Mouse (Mus musculus) WW6 (cell line): Measurements from ENCODE around the gene Thsd4.

Experiments
- DNase-seq: peaks from one replicate; pipeline ENCODE4 v3.0.0-alpha.2; 2013; ENCODE audit warnings: low read depth, low spot score

Gene Thsd4

DNA sequence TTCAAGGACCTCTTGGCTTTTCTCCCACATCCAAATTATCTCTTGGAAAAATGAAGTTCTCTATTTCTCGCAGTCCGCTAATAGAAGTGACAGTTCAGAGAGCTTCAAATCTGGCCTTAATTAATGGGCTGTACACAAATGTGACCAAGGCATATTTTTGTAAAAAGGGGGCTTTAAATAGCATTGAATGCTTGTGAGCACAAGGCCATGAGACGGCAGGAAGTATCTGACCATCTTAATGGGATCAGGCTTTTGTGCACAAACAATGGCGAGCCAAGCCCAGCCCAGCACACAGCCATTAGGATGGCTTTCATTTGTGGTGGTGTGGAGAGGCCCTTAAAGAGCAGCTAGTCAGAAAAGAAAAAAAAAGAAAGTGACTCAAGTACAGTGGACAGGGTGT lies 445.4 kb downstream of the Thsd4 start:
- DNase-seq: no peak

DNA sequence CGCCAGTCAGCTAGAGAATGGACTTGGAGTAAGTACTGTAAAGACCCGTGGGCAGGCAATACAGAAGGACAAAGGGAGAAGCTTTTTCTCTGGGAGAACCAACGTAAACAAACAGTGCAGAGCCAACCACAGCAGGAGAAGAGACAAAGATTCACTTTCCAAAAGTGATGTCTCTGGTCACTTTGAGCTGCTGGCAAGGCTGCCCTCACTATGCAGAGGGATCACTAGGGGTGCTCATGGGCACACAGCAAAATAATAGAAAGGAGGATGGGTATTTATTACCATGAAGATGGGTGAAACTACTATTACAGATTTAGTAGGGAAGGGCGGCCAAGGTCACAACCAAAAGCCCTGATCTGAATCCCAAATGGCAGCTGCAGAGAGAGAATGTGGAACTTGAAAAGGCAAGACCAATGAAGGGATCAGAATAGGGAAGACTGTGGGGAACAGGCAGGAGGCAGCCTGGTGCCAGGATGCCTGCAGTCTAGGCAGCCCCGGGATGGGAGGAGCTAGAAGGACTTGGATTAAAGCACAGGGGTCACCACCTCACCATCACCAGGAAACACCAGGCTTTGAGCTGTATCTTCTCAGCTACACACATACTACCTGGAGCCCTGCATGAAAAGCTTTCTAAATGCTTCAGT lies 450.1 kb downstream of the Thsd4 start:
- no peak for DNase-seq

DNA sequence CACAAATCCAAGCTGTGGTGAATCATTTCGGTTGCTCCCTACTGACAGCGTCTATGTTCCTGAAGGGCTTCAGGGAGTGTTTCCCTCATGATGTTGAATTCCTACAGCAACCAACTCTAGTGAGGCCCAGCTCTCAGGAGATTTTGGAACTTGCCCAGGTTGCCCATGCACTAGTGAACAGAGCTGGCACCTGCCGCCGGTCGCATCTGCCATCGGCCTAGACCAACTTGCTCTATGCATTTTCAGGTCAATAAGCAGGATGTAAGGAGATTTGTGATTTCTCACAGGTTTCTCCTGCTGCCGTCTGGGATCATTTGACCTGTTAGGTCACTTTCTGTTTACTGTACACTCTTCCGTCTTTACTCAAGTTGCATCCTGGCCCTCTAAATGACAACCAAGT lies 454.6 kb downstream of the Thsd4 start:
- no peak for DNase-seq

DNA sequence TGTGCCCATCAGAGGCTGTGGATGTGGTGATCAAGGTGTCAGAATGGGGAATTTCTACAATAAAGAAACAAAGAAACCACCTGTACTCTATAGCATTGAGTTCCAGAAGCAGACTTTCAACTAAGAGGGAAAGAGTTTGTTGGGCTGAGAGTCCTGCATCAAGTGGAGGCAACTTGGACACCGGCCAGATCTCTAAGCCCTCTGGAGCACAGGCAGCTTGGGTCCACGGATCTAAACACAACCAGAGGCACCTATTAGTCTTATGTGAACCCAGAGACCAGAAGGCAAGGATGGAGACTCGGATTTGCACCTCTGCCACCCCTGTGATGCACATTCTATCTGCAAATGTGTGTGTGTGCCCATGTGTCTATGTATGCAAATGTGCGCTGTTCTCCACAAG lies 456.7 kb downstream of the Thsd4 start:
- DNase-seq: no peak

DNA sequence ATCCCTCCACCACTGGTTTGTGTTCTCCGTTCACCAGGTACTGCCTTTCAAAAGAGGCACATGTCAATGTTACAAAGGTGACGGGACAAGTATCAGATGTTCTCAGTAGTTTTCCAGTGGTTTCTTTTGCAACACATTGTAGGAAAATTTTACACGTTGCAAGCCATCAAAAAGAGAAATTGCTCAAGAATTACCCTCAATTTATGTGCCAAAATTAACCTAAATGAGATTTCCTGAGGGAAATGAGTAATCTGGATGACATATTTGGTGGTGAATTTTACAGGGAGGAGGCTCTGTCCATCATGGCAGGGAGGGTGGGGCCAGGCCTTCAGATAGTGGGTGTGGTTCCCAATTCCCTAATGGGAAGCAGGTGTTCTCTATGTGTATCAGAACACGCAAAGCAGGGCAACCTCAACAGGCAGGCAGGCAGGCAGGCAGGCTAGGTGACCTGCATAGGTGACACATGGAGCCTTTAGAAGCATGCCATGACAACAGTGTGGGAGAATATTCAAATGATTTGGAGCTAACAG lies 458.6 kb downstream of the Thsd4 start:
- DNase-seq: no peak

DNA sequence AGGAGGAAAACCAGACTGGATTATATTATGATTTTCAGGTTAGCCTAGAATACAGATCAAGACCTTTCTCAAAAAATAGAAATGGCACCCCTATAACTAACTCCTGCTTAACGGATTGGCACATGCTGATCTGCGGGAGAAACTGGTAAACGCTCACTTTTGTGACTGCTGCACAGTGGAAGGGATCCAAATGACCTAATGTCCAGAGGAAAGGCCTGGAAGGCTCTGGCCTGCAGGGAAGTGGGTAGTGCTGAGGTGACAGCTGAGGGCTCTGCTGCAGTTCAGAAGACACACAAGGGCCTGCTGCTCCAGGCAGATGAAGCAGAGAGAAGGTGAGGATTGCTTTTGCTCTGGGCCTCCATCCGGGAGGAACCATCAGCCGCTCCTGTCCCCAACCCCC lies 465.7 kb downstream of the Thsd4 start:
- DNase-seq: no peak

DNA sequence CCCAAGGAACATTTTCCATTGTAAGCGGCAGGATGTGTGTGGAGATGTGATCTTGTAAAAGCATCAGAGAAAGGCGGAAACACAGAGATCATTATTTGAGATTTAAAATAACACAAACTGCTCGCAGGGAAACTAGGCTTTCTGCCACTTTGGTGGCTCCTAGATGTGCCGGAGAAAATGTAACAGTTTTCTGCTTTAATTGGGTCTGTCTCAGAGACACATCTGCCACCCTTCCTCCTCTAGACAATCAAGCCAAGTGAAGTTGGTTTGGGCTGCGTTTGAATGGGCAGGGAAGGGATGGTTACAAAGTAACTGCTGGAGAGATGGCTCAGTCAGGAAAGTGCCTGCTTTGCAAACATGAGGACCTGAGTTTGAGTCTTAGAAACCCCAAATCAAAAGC lies 466.9 kb downstream of the Thsd4 start:
- DNase-seq: no peak

DNA sequence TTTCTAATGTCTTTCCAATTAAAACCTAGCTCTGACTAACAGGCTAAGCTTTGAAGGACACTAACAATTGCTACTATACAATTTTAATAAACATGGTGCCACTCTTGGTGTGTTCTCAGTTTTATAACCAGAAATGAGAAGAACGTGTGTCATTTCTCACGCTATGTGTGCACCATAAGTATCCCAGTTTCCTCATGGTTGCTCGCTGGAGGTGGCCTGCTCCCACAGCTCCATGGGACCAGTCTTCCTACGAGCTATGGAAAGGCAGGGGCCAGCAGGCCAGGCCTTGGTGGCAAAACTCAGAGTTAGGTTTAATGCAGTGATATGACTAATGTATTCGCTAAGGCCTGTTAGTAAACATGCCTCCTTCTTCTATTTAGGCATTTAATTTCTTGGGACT lies 468.7 kb downstream of the Thsd4 start:
- no peak for DNase-seq

DNA sequence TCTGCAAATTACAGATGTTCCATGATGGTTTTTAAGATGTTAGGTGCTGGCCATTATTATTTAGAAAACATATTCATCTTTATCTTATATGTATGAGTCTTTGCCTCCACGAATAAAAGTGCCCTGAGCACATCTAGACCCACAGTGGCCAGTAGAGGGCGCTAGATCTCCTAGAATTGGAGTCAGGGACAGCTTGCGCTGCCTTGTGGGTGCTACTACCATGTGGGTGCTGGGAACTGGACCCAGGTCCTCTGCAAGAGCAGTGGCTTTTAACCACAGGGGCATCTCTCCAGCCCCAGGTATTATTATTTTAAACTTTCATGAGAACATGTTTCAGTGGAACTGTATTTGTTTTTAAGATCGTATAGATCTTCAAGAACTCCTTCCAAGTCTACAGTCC lies 469.4 kb downstream of the Thsd4 start:
- DNase-seq: no peak

DNA sequence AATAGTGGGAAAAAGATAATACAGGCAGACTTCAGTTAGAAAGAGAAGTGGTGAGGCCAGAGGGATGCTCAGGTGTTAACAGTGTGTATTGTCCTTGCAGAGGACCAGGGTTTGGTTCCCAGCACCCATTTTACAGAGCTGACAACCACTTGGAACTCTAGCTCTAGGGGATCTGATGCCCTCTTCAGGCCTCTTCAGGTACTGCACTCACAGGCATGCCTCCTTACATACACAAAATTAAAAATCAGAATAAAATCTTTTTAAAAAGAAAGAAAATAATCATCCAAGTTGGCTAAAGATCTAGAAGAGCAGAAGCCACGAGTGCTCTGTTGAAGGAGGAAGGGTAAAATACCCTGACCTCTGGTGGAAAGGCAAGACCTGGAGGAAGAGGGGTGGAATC lies 478.7 kb downstream of the Thsd4 start:
- DNase-seq: no peak

DNA sequence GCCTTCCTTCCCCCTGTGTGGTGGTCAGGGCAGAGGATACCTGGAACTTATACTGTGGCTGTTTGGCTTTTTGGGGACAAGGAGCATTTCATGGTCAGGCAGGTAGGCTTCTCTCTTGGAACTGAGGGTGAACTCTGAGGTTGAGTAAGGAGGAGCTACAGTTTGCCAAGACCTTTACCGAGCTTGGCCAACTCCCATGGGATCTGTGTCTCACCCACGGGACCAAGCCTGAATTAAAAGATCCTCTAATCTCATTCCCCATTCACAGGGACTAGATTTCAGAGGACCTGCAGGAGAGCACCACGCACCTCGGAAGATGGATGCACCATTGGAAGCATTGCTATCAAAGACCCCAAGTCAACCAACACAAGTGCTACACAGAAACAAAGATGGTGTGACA lies 487.0 kb downstream of the Thsd4 start:
- no peak for DNase-seq

DNA sequence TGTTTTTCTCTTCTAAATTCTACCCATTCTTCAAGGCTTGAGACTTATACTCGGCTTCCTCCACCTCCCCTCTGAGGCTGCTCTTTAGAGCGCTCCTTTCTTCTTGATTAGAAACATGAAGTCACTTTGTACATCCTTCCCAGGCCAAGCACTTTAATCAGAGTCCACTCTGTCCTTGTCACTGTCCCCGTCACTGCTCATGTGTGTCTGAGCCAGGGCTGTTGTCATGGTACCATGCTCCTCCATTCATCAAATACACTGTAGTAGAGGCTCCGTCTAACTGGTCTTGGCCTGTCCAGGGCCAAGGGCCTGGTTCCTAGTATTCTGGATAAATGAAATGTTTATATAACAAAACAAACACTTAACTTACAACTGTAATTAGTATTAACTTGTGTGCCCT lies 494.6 kb downstream of the Thsd4 start:
- no peak for DNase-seq

DNA sequence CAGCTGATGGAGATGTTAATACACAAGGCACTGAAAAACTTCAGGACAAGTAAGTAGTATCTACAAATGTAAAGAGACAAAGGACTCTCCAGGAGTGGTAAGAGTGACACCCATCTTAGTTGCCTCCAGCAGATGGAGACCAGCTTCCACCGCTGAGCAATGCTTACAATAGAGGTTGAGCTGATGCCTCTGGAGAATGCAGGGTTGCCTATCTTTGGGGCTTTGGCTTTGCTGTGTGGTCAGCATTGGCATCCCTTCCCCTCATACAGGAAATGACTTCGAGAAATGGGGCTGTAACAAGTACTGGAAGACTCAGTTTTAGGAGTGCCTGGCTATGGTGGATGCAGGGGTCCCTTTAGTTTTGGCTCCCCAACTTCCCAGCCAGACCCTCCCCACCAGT lies 495.1 kb downstream of the Thsd4 start:
- no peak for DNase-seq

DNA sequence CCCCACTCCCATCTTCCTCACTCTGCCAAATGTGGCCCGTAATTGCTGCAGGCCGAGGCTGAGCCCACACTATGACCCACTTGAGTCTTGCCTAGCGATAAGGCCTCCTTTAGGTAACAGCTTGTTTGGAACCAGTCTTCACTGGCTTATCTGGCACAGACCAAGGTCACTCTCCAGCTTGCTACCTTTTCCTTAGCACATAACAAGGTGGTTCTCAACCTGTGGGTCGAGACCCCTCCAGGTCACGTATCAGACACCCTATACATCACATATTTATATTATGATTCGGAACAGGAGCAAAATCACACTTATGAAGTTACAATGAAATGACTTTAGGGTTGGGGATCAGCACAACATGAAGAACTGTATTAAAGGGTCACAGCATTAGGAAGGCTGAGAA lies 495.9 kb downstream of the Thsd4 start:
- no peak for DNase-seq

DNA sequence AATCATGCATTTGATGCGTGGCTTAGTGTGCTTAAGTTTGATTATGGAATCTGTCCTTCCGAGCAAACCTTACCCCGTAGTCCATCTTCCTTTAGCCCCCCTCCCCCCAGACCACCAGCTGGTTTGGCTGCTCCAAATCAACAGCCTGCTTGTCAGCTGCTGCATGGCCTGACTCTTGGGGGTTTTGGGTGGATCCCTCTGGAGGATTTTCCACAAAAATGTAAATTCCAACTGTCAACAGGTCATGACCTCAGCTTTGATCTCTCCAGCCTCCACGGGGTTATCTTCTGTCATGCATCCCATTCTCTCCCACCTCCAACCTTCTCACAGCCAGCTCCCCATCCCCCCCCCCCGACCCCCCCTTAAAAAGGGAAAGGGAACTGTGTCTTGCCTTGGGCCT lies 496.9 kb downstream of the Thsd4 start:
- DNase-seq: peak; percentile 26

DNA sequence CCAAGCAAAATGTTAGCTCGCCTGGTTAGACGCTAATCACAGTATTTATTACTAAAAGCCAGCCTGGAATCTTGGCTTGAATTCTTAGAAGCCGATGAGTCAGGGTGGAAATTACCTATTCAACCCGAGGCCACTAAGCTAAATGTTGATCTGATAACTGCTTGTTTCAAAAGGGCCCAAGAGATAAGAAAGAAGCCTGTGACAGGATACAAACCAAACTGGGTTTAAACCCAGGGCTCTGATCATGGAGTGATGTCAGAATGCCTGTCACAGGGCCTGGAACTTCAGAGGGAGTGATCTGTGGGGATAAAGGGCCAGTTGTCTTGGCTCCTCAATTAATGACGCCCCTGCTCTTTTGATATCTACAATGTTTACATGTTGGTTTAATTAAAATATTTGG lies 497.3 kb downstream of the Thsd4 start:
- DNase-seq: no peak

DNA sequence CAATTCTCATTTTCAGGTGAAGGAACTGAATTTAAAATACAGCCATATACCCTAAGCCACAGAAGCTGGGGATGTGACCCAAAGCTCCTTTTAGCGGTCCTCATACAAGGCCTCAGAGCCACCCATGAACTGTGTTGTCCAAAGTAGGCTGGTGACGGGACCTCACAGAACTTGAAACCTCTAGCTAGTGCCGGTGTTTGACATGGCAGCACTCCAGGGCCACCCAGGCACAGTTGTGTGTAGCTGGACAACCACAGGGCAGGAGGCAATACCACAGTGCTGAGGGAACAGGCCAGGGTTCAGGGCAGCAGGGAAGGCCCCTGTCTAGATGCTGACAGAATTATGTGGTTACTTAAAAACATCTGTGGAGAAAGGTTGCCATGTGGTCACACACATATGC lies 499.5 kb downstream of the Thsd4 start:
- no peak for DNase-seq

DNA sequence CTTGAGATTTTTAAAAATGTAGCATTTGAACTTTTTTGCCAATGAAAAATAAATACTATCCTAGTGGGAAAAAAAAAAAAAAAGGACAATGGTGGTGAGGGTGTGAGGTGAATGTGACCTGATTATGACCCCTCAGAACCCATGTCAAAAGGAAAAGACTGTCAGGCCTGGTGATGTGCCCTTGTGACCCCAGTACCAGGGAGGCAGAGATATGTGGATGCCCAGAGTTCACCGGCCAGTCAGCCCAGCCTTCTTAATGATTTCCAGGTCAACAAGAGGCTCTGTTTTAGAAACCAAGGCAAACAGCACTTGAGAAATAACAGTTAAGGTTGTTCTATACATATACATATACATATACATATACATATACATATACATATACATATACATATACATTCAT lies 501.4 kb downstream of the Thsd4 start:
- no peak for DNase-seq

DNA sequence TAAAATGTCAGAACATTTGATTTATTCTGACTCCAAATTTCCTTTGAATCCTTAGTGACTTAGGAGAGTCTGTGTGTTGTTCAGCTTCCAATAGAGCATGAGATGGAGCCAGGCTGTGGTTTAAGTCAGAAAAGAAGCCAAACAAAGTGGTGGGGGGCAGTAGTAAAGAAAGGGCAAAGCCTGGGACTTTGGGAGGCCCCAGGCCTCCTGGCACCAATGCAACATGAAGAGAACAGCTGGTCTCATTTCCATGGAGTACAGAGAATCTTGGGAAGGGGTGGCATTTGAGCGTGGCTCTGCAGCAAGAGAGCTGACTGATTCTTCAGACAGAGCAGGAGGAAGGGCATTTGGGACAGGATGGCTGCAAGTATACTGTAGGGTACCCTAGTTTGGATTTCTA lies 511.6 kb downstream of the Thsd4 start:
- no peak for DNase-seq

DNA sequence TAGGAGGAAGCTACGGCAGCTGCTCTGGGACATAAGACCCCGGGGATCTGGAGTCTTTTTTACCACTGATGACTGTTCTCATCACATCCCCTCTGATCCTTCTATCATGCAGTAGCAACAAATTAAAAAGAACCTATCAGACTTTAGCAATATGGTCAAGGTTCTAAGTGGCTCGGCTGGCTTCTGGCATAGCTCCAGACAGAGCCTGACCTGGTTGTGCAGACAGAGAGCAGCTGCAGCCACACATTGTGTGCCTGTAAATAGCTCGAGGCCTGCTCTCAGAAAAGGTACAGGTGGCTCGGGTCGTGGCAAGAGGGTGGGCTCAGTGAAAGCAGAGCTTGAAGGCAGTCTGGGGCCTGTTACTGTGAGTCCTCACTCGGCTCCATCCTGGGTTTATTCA lies 512.9 kb downstream of the Thsd4 start:
- no peak for DNase-seq

DNA sequence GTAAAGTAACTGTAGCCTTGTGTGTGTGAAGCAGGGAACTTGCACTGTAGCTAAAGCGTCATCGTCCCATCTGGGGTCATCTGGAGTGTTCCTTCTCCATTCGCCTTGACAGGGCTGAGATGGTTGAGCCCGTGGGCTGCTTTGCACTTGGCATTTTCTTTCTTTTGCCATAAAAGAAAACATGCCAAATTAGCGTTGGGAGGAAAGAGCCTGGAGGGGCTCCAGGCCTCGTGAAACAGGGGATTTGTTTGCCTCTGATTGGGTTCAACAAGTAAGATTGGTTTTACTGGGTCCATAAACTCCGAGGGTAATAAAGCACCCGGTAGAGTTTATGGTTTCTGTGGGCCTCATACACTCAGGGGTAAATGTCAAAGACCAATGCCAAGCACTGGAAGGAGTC lies 519.5 kb downstream of the Thsd4 start:
- DNase-seq: no peak

DNA sequence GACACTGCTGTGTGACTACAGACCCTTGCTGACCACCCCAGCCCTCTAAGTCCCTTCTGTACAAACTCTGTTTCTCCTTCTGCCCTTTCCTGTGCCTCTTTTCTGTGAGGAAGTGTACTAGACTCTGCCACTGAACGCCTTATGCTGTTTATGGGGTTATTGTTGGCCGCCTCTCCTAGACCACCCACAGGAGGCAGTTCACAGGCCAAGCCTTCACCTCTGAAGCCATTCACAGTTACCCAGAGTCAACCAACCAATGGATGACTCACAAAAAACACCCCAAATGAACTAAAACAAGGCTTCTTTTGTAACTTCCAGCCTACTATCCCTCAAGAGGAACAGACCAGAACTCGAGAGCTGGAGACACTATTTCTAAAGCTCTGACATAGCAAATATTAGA lies 520.4 kb downstream of the Thsd4 start:
- no peak for DNase-seq

DNA sequence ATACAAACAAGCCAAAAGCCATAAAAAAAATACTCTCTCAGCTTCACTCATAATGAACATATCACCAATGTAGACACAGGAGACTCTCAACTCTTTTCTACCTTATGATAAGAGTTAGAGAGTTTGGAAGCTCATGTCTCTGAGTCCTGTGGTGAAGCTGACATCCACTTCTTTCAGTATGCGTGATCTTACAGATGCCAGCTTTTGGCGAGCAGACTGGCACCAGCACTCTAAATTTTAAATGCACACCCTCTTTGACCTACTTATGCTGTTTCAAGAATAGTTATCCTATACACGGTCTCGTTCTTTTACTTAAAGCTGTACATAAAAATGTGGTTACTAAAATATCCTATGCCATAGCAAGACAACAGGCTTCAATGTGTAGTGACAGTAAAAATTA lies 524.1 kb downstream of the Thsd4 start:
- no peak for DNase-seq

DNA sequence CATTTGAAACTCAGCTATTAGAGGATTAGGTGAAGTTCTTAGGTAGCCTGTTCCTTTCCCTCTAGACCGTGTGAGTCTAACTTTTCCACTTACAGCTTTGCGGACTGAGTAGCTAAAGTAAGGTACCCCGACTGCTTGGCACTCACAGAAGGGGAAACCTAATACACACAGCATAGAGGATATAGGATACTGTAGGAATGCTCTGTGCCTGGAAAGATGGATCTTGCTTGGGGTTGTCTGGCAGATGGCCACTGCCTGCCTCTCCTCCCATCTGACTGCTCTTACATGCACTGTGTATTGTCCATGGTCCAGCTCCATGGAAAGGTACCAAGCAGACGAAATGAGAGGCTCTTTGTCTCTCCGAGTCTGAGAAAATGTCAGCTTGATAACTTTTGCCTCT lies 530.4 kb downstream of the Thsd4 start:
- no peak for DNase-seq
